Mouse (Mus musculus): ENCODE results near the gene Rgl1. TPM values are rescaled to one million over a fixed set of nuclear protein-coding genes. Genes with fewer than 3 reads are reported as not detected.

Gene Rgl1
- polyA plus RNA-seq, 1 experiment from 2014 or later, result 11.8 TPM

GRCm38 (mm10) chr1:152576614-152577144 lies 189.5 kb downstream of the Rgl1 start:
- Histone ChIP-seq H3K36me3 (no peaks in the 10 kb centered on the region), H3K4me1 (replicated peaks) (peaks cover 36% of the 10 kb centered on the region), H3K4me2 (no peak overlapping the region), H3K9ac (no peak overlapping the region), H3K27me3 (0 out of 2 replicates have a peak, but pooled peaks cover 17% of the 10 kb centered on the region), H3K27ac (no peak overlapping the region), H3K9me3 (replicated peaks) (no peaks in the 10 kb centered on the region), H3K4me3 (replicated peaks) (no peak overlapping the region)
- DNase-seq (no peak), ATAC-seq (ENCODE audit: low read depth) (no peak)
- WGBS (ENCODE audit: insufficient replicate concordance), result 44% methylated on average over 7 of the region's 7 CpGs

- Histone ChIP-seq H3K27me3 (0 out of 2 replicates have a peak, but pooled peaks cover 8% of the 10 kb centered on the region), H3K27ac (no peak overlapping the region), H3K4me3 (replicated peaks) (no peak overlapping the region), H3K4me2 (no peak overlapping the region), H3K36me3 (no peaks in the 10 kb centered on the region), H3K4me1 (replicated peaks) (peaks cover 31% of the 10 kb centered on the region), H3K9me3 (replicated peaks) (no peaks in the 10 kb centered on the region), H3K9ac (no peak overlapping the region)
- DNase-seq (no peak), ATAC-seq (ENCODE audit: low read depth) (no peak)
- WGBS (ENCODE audit: insufficient replicate concordance), result 50% methylated on average over 5 of the region's 5 CpGs
Observed at GRCm38 (mm10) chr1:152575096-152575495, 191.1 kb downstream of the Rgl1 start.

- H3K27ac ChIP-seq, result no peak overlapping the region
- H3K4me3 ChIP-seq (replicated peaks), result no peak overlapping the region
- H3K4me2 ChIP-seq, result no peak overlapping the region
- WGBS (ENCODE audit: insufficient replicate concordance), result 60% methylated on average over 8 of the region's 8 CpGs
- peaks cover 31% of the 10 kb centered on the region for H3K4me1 ChIP-seq (replicated peaks)
- H3K9me3 ChIP-seq (replicated peaks), result no peaks in the 10 kb centered on the region
- H3K27me3 ChIP-seq, result 0 out of 2 replicates have a peak, but pooled peaks cover 5% of the 10 kb centered on the region
- DNase-seq (no peak), ATAC-seq (ENCODE audit: low read depth) (no peak)
- no peaks in the 10 kb centered on the region for H3K36me3 ChIP-seq
- no peak overlapping the region for H3K9ac ChIP-seq
Observed at GRCm38 (mm10) chr1:152573470-152574059, 192.6 kb downstream of the Rgl1 start.

GRCm38 (mm10) chr1:152572755-152573469 lies 193.2 kb downstream of the Rgl1 start:
- Histone ChIP-seq H3K9me3 (replicated peaks) (no peaks in the 10 kb centered on the region), H3K4me2 (no peak overlapping the region), H3K9ac (no peak overlapping the region), H3K4me3 (replicated peaks) (no peak overlapping the region), H3K27ac (no peak overlapping the region), H3K4me1 (replicated peaks) (peaks cover 26% of the 10 kb centered on the region), H3K27me3 (0 out of 2 replicates have a peak, but pooled peaks cover 5% of the 10 kb centered on the region), H3K36me3 (no peaks in the 10 kb centered on the region)
- ATAC-seq (ENCODE audit: low read depth), result no peak
- DNase-seq, result no peak
- 17% methylated on average over 7 of the region's 7 CpGs for WGBS (ENCODE audit: insufficient replicate concordance)

GRCm38 (mm10) chr1:152571340-152571739 lies 194.8 kb downstream of the Rgl1 start:
- Histone ChIP-seq H3K4me3 (replicated peaks) (no peak overlapping the region), H3K9ac (no peak overlapping the region), H3K27ac (no peak overlapping the region), H3K4me2 (no peak overlapping the region), H3K27me3 (0 out of 2 replicates have a peak, but pooled peaks cover under 1% of the 10 kb centered on the region), H3K9me3 (replicated peaks) (no peaks in the 10 kb centered on the region), H3K36me3 (no peaks in the 10 kb centered on the region), H3K4me1 (replicated peaks) (peaks cover 20% of the 10 kb centered on the region)
- no peak for ATAC-seq (ENCODE audit: low read depth)
- WGBS (ENCODE audit: insufficient replicate concordance), result 77% methylated on average over 14 of the region's 14 CpGs
- DNase-seq, result no peak

GRCm38 (mm10) chr1:152570681-152571080 lies 195.5 kb downstream of the Rgl1 start:
- no peak overlapping the region for H3K27ac ChIP-seq
- no peaks in the 10 kb centered on the region for H3K36me3 ChIP-seq
- no peaks in the 10 kb centered on the region for H3K27me3 ChIP-seq
- no peak for DNase-seq
- no peak for ATAC-seq (ENCODE audit: low read depth)
- 73% methylated on average over 9 of the region's 9 CpGs for WGBS (ENCODE audit: insufficient replicate concordance)
- H3K4me3 ChIP-seq (replicated peaks), result no peak overlapping the region
- peaks cover 18% of the 10 kb centered on the region for H3K4me1 ChIP-seq (replicated peaks)
- no peak overlapping the region for H3K9ac ChIP-seq
- H3K9me3 ChIP-seq (replicated peaks), result no peaks in the 10 kb centered on the region
- H3K4me2 ChIP-seq, result no peak overlapping the region

GRCm38 (mm10) chr1:152563282-152563681 lies 202.9 kb downstream of the Rgl1 start:
- H3K9me3 ChIP-seq (replicated peaks), result no peaks in the 10 kb centered on the region
- H3K27ac ChIP-seq, result no peak overlapping the region
- no peak overlapping the region for H3K4me2 ChIP-seq
- no peak for DNase-seq
- no peaks in the 10 kb centered on the region for H3K27me3 ChIP-seq
- no peaks in the 10 kb centered on the region for H3K4me1 ChIP-seq (replicated peaks)
- no peak overlapping the region for H3K4me3 ChIP-seq (replicated peaks)
- H3K36me3 ChIP-seq, result no peaks in the 10 kb centered on the region
- ATAC-seq (ENCODE audit: low read depth), result no peak
- WGBS (ENCODE audit: insufficient replicate concordance), result 62% methylated on average over 5 of the region's 5 CpGs
- no peak overlapping the region for H3K9ac ChIP-seq

GRCm38 (mm10) chr1:152562877-152563276 lies 203.3 kb downstream of the Rgl1 start:
- WGBS (ENCODE audit: insufficient replicate concordance), result 72% methylated on average over 6 of the region's 6 CpGs
- H3K4me2 ChIP-seq, result no peak overlapping the region
- H3K9me3 ChIP-seq (replicated peaks), result no peaks in the 10 kb centered on the region
- DNase-seq, result no peak
- H3K27me3 ChIP-seq, result no peaks in the 10 kb centered on the region
- H3K27ac ChIP-seq, result no peak overlapping the region
- no peaks in the 10 kb centered on the region for H3K36me3 ChIP-seq
- no peak for ATAC-seq (ENCODE audit: low read depth)
- H3K4me3 ChIP-seq (replicated peaks), result no peak overlapping the region
- H3K4me1 ChIP-seq (replicated peaks), result no peaks in the 10 kb centered on the region
- no peak overlapping the region for H3K9ac ChIP-seq

GRCm38 (mm10) chr1:152560477-152560876 lies 205.7 kb downstream of the Rgl1 start:
- Histone ChIP-seq H3K4me3 (replicated peaks) (no peak overlapping the region), H3K36me3 (no peaks in the 10 kb centered on the region), H3K27ac (no peak overlapping the region), H3K4me2 (no peak overlapping the region), H3K9ac (no peak overlapping the region), H3K4me1 (replicated peaks) (no peaks in the 10 kb centered on the region), H3K9me3 (replicated peaks) (no peaks in the 10 kb centered on the region), H3K27me3 (no peaks in the 10 kb centered on the region)
- DNase-seq (no peak), ATAC-seq (ENCODE audit: low read depth) (no peak)
- WGBS (ENCODE audit: insufficient replicate concordance), result 64% methylated on average over 5 of the region's 5 CpGs

GRCm38 (mm10) chr1:152556576-152557281 lies 209.4 kb downstream of the Rgl1 start:
- no peak overlapping the region for H3K4me2 ChIP-seq
- ATAC-seq (ENCODE audit: low read depth) (no peak), DNase-seq (no peak)
- H3K27ac ChIP-seq, result peak overlapping the region; percentile 47; the same call in 1 of the 2 replicates
- H3K9ac ChIP-seq, result no peak overlapping the region
- 42% methylated on average over 14 of the region's 14 CpGs for WGBS (ENCODE audit: insufficient replicate concordance)
- H3K27me3 ChIP-seq, result no peaks in the 10 kb centered on the region
- H3K36me3 ChIP-seq, result peaks cover 3% of the 10 kb centered on the region; the same call in 1 of the 2 replicates
- H3K4me3 ChIP-seq (replicated peaks), result no peak overlapping the region
- no peaks in the 10 kb centered on the region for H3K4me1 ChIP-seq (replicated peaks)
- H3K9me3 ChIP-seq (replicated peaks), result no peaks in the 10 kb centered on the region

- H3K9me3 ChIP-seq (replicated peaks), result no peaks in the 10 kb centered on the region
- peaks cover 9% of the 10 kb centered on the region; the same call in 1 of the 2 replicates for H3K36me3 ChIP-seq
- no peak overlapping the region for H3K9ac ChIP-seq
- H3K27me3 ChIP-seq, result no peaks in the 10 kb centered on the region
- H3K4me2 ChIP-seq, result no peak overlapping the region
- no peak for ATAC-seq (ENCODE audit: low read depth)
- H3K4me3 ChIP-seq (replicated peaks), result no peak overlapping the region
- 44% methylated on average over 7 of the region's 7 CpGs for WGBS (ENCODE audit: insufficient replicate concordance)
- DNase-seq, result no peak
- H3K27ac ChIP-seq, result peak overlapping the region; percentile 47
- no peaks in the 10 kb centered on the region for H3K4me1 ChIP-seq (replicated peaks)
Observed at GRCm38 (mm10) chr1:152555944-152556573, 210.1 kb downstream of the Rgl1 start.

All from liver, embryonic 13.5 days (tissue).